Mouse (Mus musculus): ENCODE measurements around the gene BC004004.
"Not testable (repeated sequence)": the region's sequence is repeated elsewhere in the genome, so short reads cannot be mapped to it uniquely, and the experiment has no call there.

The BC004004 gene

GRCm38 (mm10) chr17:29260501-29260900 lies 8.1 kb upstream of the BC004004 start:
- no peak for DNase-seq (ENCODE audit: low spot score)

GRCm38 (mm10) chr17:29261603-29262258 lies 6.9 kb upstream of the BC004004 start:
- DNase-seq (ENCODE audit: low spot score), result no peak

GRCm38 (mm10) chr17:29262259-29262649 lies 6.3 kb upstream of the BC004004 start:
- no peak for DNase-seq (ENCODE audit: low spot score)

GRCm38 (mm10) chr17:29263417-29263816 lies 5.2 kb upstream of the BC004004 start:
- no peak for DNase-seq (ENCODE audit: low spot score)

DNA sequence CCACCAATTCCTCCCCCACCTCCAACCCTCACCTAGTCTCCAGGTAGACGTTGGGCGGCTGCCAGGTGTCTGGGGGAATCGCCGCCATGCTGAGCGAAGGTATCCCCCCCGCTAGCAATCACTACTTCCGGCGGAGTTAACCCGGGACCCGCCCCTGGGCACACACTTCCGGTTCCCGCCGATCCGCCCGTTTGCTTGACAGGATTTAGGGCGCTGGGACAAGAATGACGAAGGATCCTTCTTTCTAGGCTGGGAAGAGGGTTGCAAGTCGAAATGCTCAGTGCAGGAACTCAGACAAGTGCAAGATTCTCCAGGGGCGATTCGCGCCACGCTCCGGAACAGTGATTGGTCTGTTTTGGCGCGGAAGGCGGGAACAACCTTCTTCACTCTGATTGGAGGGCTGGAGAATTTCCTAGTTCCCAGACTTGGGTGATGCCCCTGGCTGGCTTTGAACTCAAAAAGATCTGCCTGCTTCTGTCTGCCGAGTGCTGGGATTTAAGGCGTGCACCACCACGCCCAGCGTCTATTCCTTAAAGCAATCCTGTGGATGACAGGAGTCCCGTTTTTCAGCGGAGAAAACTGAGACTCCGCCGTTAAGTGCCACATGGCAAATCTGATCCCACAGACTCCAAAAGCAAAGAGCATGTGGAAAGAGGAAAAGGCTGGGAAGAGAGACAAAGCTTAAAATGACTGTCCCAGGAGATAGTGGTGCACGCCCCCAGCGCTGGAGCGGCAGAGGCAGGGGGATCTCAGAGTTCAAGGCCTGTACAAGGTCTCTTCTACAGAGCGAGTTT lies 4.6 kb upstream of the BC004004 start, which contains the start of gene Ppil1:
Gene Ppil1, minus strand, starts transcription at position 347 of the 794 bp plus-strand sequence.
- DNase-seq (ENCODE audit: low spot score), result peak; percentile 88

GRCm38 (mm10) chr17:29264760-29265159 lies 3.8 kb upstream of the BC004004 start:
- DNase-seq (ENCODE audit: low spot score), result no peak

- DNase-seq (ENCODE audit: low spot score), result not testable (repeated sequence)
Observed at GRCm38 (mm10) chr17:29267040-29267439, 1.5 kb upstream of the BC004004 start.

DNA sequence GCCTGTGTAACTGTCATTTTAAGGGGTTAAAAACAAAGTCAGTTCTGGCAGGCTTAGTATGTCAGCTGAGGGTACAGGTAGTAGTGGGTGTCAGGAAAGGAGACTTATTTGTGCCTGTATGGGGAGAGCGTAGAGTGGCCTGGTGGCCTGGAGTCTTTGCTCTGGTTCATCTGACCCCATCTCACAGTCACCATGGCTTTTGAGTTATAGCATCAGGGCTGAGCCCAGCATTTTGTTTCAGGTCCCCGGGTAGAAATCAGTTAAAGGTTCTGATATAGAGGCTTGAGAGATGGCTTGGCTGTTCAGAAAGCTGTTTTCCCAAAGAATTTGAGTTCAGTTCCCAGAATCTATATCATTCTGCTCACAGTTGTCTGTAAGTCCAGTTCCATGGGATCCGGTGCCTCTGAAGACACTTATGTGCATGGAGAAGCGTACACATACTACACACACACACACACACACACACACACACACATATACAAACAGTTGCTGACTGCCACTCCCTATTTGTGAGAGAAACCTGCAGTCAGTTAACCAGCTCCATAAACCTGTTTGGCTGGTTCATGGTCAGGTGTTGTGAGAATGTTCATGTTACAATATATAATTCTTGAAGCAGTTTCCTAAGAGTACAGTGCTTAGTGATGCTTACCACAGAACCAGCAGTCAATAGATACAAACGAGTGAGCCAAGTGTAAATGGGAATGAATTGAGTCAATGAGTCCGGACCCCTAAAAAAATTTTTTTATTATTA lies 482 bp upstream of the BC004004 start:
- DNase-seq (ENCODE audit: low spot score), result no peak

DNA sequence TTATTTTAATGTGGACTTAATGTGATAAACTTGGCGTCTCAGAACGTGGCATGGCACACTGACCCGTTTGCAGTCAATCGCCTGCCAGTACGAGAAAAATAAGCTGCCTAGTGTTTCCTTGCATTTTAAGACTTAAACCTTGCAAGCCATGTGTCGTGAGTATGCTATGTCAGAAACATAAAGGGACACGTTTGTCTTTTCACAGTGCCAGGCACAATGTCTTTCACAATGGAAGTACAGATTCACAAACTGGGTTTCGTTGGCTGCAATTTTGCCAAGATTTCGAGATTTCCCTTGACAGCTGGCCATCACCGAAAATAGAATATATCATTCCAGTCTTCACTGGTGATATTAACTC lies 740 bp downstream of the BC004004 start:
- DNase-seq (ENCODE audit: low spot score), result peak; percentile 66

GRCm38 (mm10) chr17:29270148-29270698 lies 1.6 kb downstream of the BC004004 start:
- no peak for DNase-seq (ENCODE audit: low spot score)

DNA sequence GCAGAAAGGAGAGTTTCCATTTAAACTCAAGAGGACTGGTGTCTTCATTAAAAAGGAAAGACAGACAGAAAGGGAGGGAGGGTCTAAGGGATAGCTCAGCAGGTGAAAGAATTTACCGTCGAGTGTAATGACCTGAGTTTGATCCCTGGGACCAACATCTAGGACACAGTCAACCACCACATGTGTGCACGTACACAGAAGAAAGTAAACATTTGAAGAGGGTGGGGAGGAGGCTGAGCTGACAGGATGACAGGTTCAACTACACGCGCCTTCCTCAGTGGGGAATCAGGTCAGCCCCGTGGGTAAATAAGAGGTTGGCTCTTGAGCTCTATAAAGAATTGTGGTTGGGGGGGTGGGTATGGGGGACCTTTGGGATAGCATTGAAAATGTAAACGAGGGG lies 4.6 kb downstream of the BC004004 start:
- DNase-seq (ENCODE audit: low spot score), result no peak

DNA sequence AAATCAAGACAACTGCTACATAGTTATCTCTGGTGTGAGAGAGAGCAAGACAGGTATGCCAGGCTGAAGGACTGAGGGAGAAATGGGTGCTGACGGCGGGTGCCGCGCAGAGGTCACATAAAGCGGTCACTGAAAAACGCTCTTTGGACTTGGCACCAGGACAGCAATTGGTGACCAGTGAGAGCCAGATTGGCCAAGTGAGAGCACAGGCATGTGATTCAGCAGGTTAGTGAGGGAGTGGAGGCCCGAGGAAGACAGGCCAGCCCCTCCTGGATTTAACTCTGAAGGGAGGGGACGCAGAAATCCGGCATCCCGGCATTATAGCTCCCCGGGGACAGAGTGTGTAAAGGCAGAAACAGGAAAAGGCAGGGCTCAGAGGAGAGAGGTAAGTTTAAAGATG lies 5.3 kb downstream of the BC004004 start:
- peak; percentile 23 for DNase-seq (ENCODE audit: low spot score)

DNA sequence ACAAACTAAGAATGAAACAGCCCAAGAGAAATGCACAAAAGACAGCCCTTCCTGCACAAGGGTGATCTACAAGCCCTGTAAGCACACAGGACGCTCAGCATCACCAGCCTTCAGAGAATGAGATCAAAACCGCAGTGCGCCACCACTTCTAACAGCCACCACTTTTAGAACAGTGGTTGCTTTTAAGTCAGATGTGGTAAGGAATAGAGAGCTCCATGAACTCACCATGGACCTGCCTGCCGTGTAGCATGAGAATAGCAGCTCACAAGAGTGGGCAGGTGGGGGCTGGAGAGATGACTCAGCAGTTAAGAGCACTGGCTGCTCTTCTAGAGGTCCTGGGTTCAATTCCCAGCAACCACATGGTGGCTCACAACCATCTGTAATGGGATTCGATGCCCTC lies 11.8 kb downstream of the BC004004 start:
- DNase-seq (ENCODE audit: low spot score), result no peak

GRCm38 (mm10) chr17:29281541-29281940 lies 13.0 kb downstream of the BC004004 start:
- DNase-seq (ENCODE audit: low spot score), result no peak

GRCm38 (mm10) chr17:29282216-29282952 lies 13.8 kb downstream of the BC004004 start:
- DNase-seq (ENCODE audit: low spot score), result no peak

- no peak for DNase-seq (ENCODE audit: low spot score)
Observed at GRCm38 (mm10) chr17:29291793-29292192, 23.2 kb downstream of the BC004004 start.

GRCm38 (mm10) chr17:29292996-29293395 lies 24.4 kb downstream of the BC004004 start:
- DNase-seq (ENCODE audit: low spot score), result peak; percentile 34

GRCm38 (mm10) chr17:29293807-29294605 lies 25.4 kb downstream of the BC004004 start:
- DNase-seq (ENCODE audit: low spot score), result no peak

DNA sequence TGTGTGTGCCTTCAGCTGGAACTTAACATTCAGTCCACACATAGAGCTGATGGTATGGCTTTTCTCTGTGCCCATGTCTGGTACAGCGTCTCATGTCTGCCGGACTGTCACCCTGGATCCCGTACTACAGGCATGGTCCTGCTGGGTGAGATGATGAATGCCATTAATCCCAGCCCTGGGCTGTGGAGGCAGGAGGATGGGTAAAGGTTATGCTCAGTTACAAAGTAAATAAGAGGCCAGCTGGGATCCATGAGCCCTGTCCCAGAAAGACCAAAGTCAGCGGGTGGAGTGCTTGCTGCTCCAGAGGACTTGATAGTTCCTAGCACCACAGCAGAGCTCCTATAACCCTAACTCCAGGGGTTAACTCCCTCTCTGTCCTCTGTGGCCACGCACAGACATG lies 27.2 kb downstream of the BC004004 start:
- DNase-seq (ENCODE audit: low spot score), result no peak

DNA sequence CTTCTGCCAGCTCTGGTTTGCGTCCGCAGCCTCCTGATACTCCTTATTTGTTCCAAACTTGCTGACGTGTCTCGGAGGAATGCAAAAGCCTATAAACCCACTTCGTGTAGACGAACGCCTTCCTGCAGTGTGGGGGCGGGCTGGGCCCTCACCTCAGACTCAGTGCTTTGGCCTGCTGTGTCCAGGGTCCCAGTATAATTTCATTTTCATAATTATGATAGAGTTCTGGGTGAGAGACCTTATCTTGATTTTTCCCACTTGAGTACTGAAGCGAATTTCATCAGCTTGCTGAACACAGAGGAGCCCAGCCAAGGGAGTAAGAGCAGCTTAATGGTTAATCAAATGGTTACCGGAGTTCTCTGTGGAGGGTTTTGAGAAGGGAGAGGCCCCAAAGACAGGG lies 28.7 kb downstream of the BC004004 start:
- no peak for DNase-seq (ENCODE audit: low spot score)

DNA sequence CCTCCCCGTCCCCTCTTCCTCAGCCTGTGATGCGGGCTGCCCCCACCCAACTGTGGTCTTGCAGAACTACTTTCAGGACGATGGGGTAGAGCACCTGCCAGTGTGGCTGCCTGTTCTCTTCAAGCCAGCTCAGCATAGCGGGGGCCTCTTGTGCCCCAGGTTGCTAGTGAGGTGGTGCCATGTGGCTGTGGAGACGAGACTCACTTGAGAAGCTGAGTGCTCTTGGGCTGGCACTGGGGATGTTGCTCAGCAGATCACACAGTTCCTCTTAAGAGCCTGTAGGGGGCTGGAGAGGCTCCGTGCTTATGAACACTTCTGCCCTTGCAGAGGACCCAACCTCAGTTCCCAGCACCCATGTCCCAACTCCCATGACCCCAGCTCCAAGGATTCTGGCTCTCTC lies 29.2 kb downstream of the BC004004 start:
- DNase-seq (ENCODE audit: low spot score), result no peak

Measured in adipocyte (in vitro differentiated cells).